Mouse (Mus musculus) liver, postnatal 0 days (tissue): ENCODE results near the gene Tpr.

Source experiments
- CTCF ChIP-seq: sonication (generic); IDR thresholded peaks from 2 replicates; pipeline ENCODE4 v1.5.1; 2016; ENCODE audit warnings: antibody characterized with exemption, low read depth
- EP300 ChIP-seq: IDR thresholded peaks from 2 replicates; pipeline ENCODE4 v1.6.1; 2016; ENCODE audit warnings: antibody characterized with exemption, low read depth, mild to moderate bottlenecking

- TF ChIP-seq CTCF (no peak), EP300 (no peak)
Observed at GRCm38 (mm10) chr1:150465364-150465763, 72.7 kb downstream of the Tpr start.
